Mouse (Mus musculus) liver, postnatal 0 days (tissue): Measurements from ENCODE around the gene Inpp5e. TPM values are rescaled to one million over a fixed set of nuclear protein-coding genes. Genes with fewer than 3 reads are reported as not detected.

Source experiments
- ATAC-seq: fragments of 200-750 bp; cut with Nextera tagmentation; 2 replicates; pipeline ENCODE4 v1.8.0; 2017; ENCODE audit warnings: mild to moderate bottlenecking, moderate library complexity
- DNase-seq: peaks from one replicate; pipeline ENCODE4 v3.0.0-alpha.2; 2016
- H3K27ac ChIP-seq: fragments of 300-500 bp; sonication (generic); 2 replicates; pipeline ENCODE4 v1.5.1; 2014; ENCODE audit warnings: antibody characterized with exemption, moderate library complexity, mild to moderate bottlenecking, low read depth
- H3K27me3 ChIP-seq: fragments of 300-500 bp; sonication (generic); 2 replicates; pipeline ENCODE4 v1.6.1; 2014; ENCODE audit warnings: low read length, control low read depth, mixed read lengths; ENCODE audit not compliant: insufficient read depth
- H3K36me3 ChIP-seq: fragments of 300-500 bp; sonication (generic); replicated peaks from 2 replicates; pipeline ENCODE4 v1.6.1; 2014; ENCODE audit warnings: mild to moderate bottlenecking, control low read depth, low read length, moderate library complexity, mixed read lengths; ENCODE audit not compliant: insufficient read depth
- H3K4me1 ChIP-seq: fragments of 300-500 bp; sonication (generic); 2 replicates; pipeline ENCODE4 v1.6.1; 2014; ENCODE audit warnings: antibody characterized with exemption, mild to moderate bottlenecking, control low read depth; ENCODE audit not compliant: insufficient read depth
- H3K4me2 ChIP-seq: fragments of 300-500 bp; sonication (generic); 2 replicates; pipeline ENCODE4 v1.6.1; 2014; ENCODE audit warnings: low read depth, mild to moderate bottlenecking, low read length, moderate library complexity, mixed read lengths
- H3K4me3 ChIP-seq: fragments of 300-500 bp; sonication (generic); 2 replicates; pipeline ENCODE4 v1.5.1; 2014; ENCODE audit warnings: low read depth, low read length
- H3K9ac ChIP-seq: fragments of 300-500 bp; sonication (generic); replicated peaks from 2 replicates; pipeline ENCODE4 v1.6.1; 2014; ENCODE audit warnings: mild to moderate bottlenecking, moderate library complexity
- H3K9me3 ChIP-seq: fragments of 300-500 bp; sonication (generic); 2 replicates; pipeline ENCODE4 v1.6.1; 2016; ENCODE audit warnings: mild to moderate bottlenecking, control low read depth, low read length, mixed read lengths
- CTCF ChIP-seq: sonication (generic); IDR thresholded peaks from 2 replicates; pipeline ENCODE4 v1.5.1; 2016; ENCODE audit warnings: antibody characterized with exemption, low read depth
- EP300 ChIP-seq: IDR thresholded peaks from 2 replicates; pipeline ENCODE4 v1.6.1; 2016; ENCODE audit warnings: antibody characterized with exemption, low read depth, mild to moderate bottlenecking
- WGBS: fragments of 180-500 bp; shearing (Covaris S2); extraction: QIAGEN DNeasy Blood & Tissue Kit; methylation state at CpG from one replicate; pipeline ENCODE4 v1.1.7; 2014; ENCODE audit not compliant: insufficient replicate concordance; 5-methylcytosine and 5-hydroxymethylcytosine counted together
- polyA plus RNA-seq: library from polyadenylated mRNA; unstranded; fragments of >200 nt; fragmentation: Nextera tagmentation; extraction: Ambion mirVana; gene quantifications from 2 replicates; pipeline ENCODE4 v1.2.1, GENCODE M21; 2015

Gene Inpp5e
- polyA plus RNA-seq, 1 experiment from 2014 or later: 3.4 TPM

- peaks cover 35% of the 10 kb centered on the region for H3K4me1 ChIP-seq
- DNase-seq (no peak), ATAC-seq (no peak)
- no peaks in the 10 kb centered on the region for H3K27me3 ChIP-seq
- TF ChIP-seq CTCF: peak; percentile 17; the same call in 1 of the 2 replicates
- TF ChIP-seq EP300: no peak
- H3K9me3 ChIP-seq: no peaks in the 10 kb centered on the region
- no peak overlapping the region for H3K4me2 ChIP-seq
- H3K36me3 ChIP-seq: peaks cover 35% of the 10 kb centered on the region
- H3K9ac ChIP-seq: no peak overlapping the region
- WGBS: 75% methylated on average over 5 of the region's 5 CpGs
- H3K27ac ChIP-seq: peak overlapping the region; percentile 49; the same call in 1 of the 2 replicates
- no peak overlapping the region for H3K4me3 ChIP-seq
These were observed 1.1 kb upstream of the Inpp5e start for GRCm38 (mm10) chr2:26410091-26410490.

GRCm38 (mm10) chr2:26409362-26409761 lies 359 bp upstream of the Inpp5e start:
- 60% methylated on average over 3 of the region's 3 CpGs for WGBS
- peaks cover 28% of the 10 kb centered on the region for H3K36me3 ChIP-seq
- no peaks in the 10 kb centered on the region for H3K9me3 ChIP-seq
- peaks cover 35% of the 10 kb centered on the region for H3K4me1 ChIP-seq
- no peaks in the 10 kb centered on the region for H3K27me3 ChIP-seq
- ATAC-seq: no peak
- no peak overlapping the region for H3K27ac ChIP-seq
- peak overlapping the region; percentile 85 for H3K4me3 ChIP-seq
- peak overlapping the region; percentile 93 for H3K4me2 ChIP-seq
- TF ChIP-seq CTCF: no peak
- no peak for TF ChIP-seq EP300
- H3K9ac ChIP-seq: peak overlapping the region; percentile 91; the same call in 1 of the 2 replicates
- no peak for DNase-seq

GRCm38 (mm10) chr2:26403306-26403705 lies 5.7 kb downstream of the Inpp5e start:
- DNase-seq (no peak), ATAC-seq (no peak)
- no peaks in the 10 kb centered on the region for H3K9me3 ChIP-seq
- no peak overlapping the region for H3K4me2 ChIP-seq
- no peak for TF ChIP-seq CTCF
- TF ChIP-seq EP300: no peak
- H3K36me3 ChIP-seq: peaks cover 34% of the 10 kb centered on the region
- H3K9ac ChIP-seq: no peak overlapping the region
- no peak overlapping the region for H3K4me3 ChIP-seq
- no peaks in the 10 kb centered on the region for H3K27me3 ChIP-seq
- no peak overlapping the region for H3K27ac ChIP-seq
- WGBS: 78% methylated on average over 8 of the region's 8 CpGs
- peaks cover 26% of the 10 kb centered on the region for H3K4me1 ChIP-seq

- peaks cover 42% of the 10 kb centered on the region for H3K36me3 ChIP-seq
- H3K4me2 ChIP-seq: no peak overlapping the region
- H3K27ac ChIP-seq: no peak overlapping the region
- ATAC-seq: no peak
- no peaks in the 10 kb centered on the region for H3K9me3 ChIP-seq
- H3K27me3 ChIP-seq: no peaks in the 10 kb centered on the region
- no peak overlapping the region for H3K9ac ChIP-seq
- no peak for DNase-seq
- H3K4me1 ChIP-seq: peaks cover 16% of the 10 kb centered on the region
- WGBS: 88% methylated on average over 1 of the region's 1 CpGs
- TF ChIP-seq EP300 (no peak), CTCF (no peak)
- no peak overlapping the region for H3K4me3 ChIP-seq
These were observed 6.7 kb downstream of the Inpp5e start for GRCm38 (mm10) chr2:26402265-26402664.

- H3K9me3 ChIP-seq: no peaks in the 10 kb centered on the region
- H3K36me3 ChIP-seq: peaks cover 55% of the 10 kb centered on the region
- no peaks in the 10 kb centered on the region for H3K27me3 ChIP-seq
- no peak overlapping the region for H3K27ac ChIP-seq
- H3K4me2 ChIP-seq: no peak overlapping the region
- WGBS: 79% methylated on average over 4 of the region's 4 CpGs
- TF ChIP-seq EP300 (no peak), CTCF (no peak)
- no peak for DNase-seq
- no peak overlapping the region for H3K4me3 ChIP-seq
- no peak for ATAC-seq
- no peak overlapping the region for H3K9ac ChIP-seq
- H3K4me1 ChIP-seq: peaks cover 3% of the 10 kb centered on the region
These were observed 8.0 kb downstream of the Inpp5e start for GRCm38 (mm10) chr2:26401023-26401422.

- H3K9me3 ChIP-seq: no peaks in the 10 kb centered on the region
- H3K27me3 ChIP-seq: no peaks in the 10 kb centered on the region
- no peak overlapping the region for H3K27ac ChIP-seq
- TF ChIP-seq CTCF: no peak
- TF ChIP-seq EP300: no peak
- no peak overlapping the region for H3K4me2 ChIP-seq
- no peaks in the 10 kb centered on the region for H3K4me1 ChIP-seq
- no peak overlapping the region for H3K9ac ChIP-seq
- WGBS: 86% methylated on average over 5 of the region's 5 CpGs
- no peak for ATAC-seq
- H3K4me3 ChIP-seq: no peak overlapping the region
- DNase-seq: no peak
- H3K36me3 ChIP-seq: peaks cover 62% of the 10 kb centered on the region
These were observed 8.7 kb downstream of the Inpp5e start for GRCm38 (mm10) chr2:26400296-26400695.

GRCm38 (mm10) chr2:26399647-26400046 lies 9.4 kb downstream of the Inpp5e start:
- Histone ChIP-seq H3K27ac (no peak overlapping the region), H3K9me3 (no peaks in the 10 kb centered on the region), H3K27me3 (no peaks in the 10 kb centered on the region), H3K9ac (no peak overlapping the region), H3K36me3 (peaks cover 69% of the 10 kb centered on the region), H3K4me2 (no peak overlapping the region), H3K4me1 (no peaks in the 10 kb centered on the region), H3K4me3 (no peak overlapping the region)
- 51% methylated on average over 5 of the region's 5 CpGs for WGBS
- TF ChIP-seq CTCF (no peak), EP300 (no peak)
- ATAC-seq: peak; percentile 74
- DNase-seq: no peak
